Mouse (Mus musculus): ENCODE results near the gene Zfp213.
"Not testable (repeated sequence)": the region's sequence is repeated elsewhere in the genome, so short reads cannot be mapped to it uniquely, and the experiment has no call there.

Gene Zfp213

GRCm38 (mm10) chr17:23563595-23564367, at the start of gene Zfp213:
TSS of gene Zfp213 (minus strand) at chr17:23564238.
- peak; percentile 94 for DNase-seq (ENCODE audit: low read depth, low spot score)

GRCm38 (mm10) chr17:23610361-23610800, 46.3 kb upstream of the Zfp213 start:
- no peak for DNase-seq (ENCODE audit: low read depth, low spot score)

GRCm38 (mm10) chr17:23609612-23610011, 45.6 kb upstream of the Zfp213 start:
- DNase-seq (ENCODE audit: low read depth, low spot score): no peak

- no peak for DNase-seq (ENCODE audit: low read depth, low spot score)
These were observed 41.2 kb upstream of the Zfp213 start for GRCm38 (mm10) chr17:23605220-23605619.

- DNase-seq (ENCODE audit: low read depth, low spot score): no peak
These were observed 40.4 kb upstream of the Zfp213 start for GRCm38 (mm10) chr17:23604394-23604793.

GRCm38 (mm10) chr17:23603542-23603941, 39.5 kb upstream of the Zfp213 start:
- no peak for DNase-seq (ENCODE audit: low read depth, low spot score)

GRCm38 (mm10) chr17:23603077-23603476, 39.0 kb upstream of the Zfp213 start:
- DNase-seq (ENCODE audit: low read depth, low spot score): no peak

GRCm38 (mm10) chr17:23601836-23602585, 38.0 kb upstream of the Zfp213 start:
- DNase-seq (ENCODE audit: low read depth, low spot score): no peak

GRCm38 (mm10) chr17:23600641-23601622, 36.9 kb upstream of the Zfp213 start, which contains the start of gene Zscan10:
TSS of gene Zscan10 (plus strand) at chr17:23600856.
- no peak for DNase-seq (ENCODE audit: low read depth, low spot score)

GRCm38 (mm10) chr17:23599605-23600063, 35.6 kb upstream of the Zfp213 start:
- DNase-seq (ENCODE audit: low read depth, low spot score): no peak

GRCm38 (mm10) chr17:23598582-23599552, 34.8 kb upstream of the Zfp213 start, which contains the start of gene Zfp13:
TSS of gene Zfp13 (minus strand) at chr17:23599487.
- peak; percentile 12 for DNase-seq (ENCODE audit: low read depth, low spot score)

- not testable (repeated sequence) for DNase-seq (ENCODE audit: low read depth, low spot score)
These were observed 31.1 kb upstream of the Zfp213 start for GRCm38 (mm10) chr17:23595139-23595538.

- no peak for DNase-seq (ENCODE audit: low read depth, low spot score)
These were observed 28.9 kb upstream of the Zfp213 start for GRCm38 (mm10) chr17:23592926-23593300.

GRCm38 (mm10) chr17:23592208-23592925, 28.3 kb upstream of the Zfp213 start:
- DNase-seq (ENCODE audit: low read depth, low spot score): peak; percentile 91

- no peak for DNase-seq (ENCODE audit: low read depth, low spot score)
These were observed 23.2 kb upstream of the Zfp213 start for GRCm38 (mm10) chr17:23587253-23587652.

GRCm38 (mm10) chr17:23585721-23586491, 21.9 kb upstream of the Zfp213 start:
- DNase-seq (ENCODE audit: low read depth, low spot score): no peak

GRCm38 (mm10) chr17:23584786-23585185, 20.7 kb upstream of the Zfp213 start:
- DNase-seq (ENCODE audit: low read depth, low spot score): no peak

- no peak for DNase-seq (ENCODE audit: low read depth, low spot score)
These were observed 12.0 kb upstream of the Zfp213 start for GRCm38 (mm10) chr17:23575951-23576552.

All from c-Kit-negative CD71-positive TER-119-positive erythroid progenitor cells, embryonic 14.5 days (primary cell).